Mouse (Mus musculus) duodenum, adult 2 months (tissue): ENCODE results near the gene Jakmip3. TPM values are rescaled to one million over a fixed set of nuclear protein-coding genes. Genes with fewer than 3 reads are reported as not detected.

Experiments used
- polyA plus RNA-seq: library from polyadenylated mRNA; depleted of rRNA; stranded (reverse); fragments of >200 nt; gene quantifications from 2 replicates; pipeline ENCODE4 v1.2.3, GENCODE M21; 2012; ENCODE audit warnings: low replicate concordance; rRNA removed

Jakmip3 gene
- polyA plus RNA-seq: 0.06 and 0.18 TPM in 2 replicates

DNA sequence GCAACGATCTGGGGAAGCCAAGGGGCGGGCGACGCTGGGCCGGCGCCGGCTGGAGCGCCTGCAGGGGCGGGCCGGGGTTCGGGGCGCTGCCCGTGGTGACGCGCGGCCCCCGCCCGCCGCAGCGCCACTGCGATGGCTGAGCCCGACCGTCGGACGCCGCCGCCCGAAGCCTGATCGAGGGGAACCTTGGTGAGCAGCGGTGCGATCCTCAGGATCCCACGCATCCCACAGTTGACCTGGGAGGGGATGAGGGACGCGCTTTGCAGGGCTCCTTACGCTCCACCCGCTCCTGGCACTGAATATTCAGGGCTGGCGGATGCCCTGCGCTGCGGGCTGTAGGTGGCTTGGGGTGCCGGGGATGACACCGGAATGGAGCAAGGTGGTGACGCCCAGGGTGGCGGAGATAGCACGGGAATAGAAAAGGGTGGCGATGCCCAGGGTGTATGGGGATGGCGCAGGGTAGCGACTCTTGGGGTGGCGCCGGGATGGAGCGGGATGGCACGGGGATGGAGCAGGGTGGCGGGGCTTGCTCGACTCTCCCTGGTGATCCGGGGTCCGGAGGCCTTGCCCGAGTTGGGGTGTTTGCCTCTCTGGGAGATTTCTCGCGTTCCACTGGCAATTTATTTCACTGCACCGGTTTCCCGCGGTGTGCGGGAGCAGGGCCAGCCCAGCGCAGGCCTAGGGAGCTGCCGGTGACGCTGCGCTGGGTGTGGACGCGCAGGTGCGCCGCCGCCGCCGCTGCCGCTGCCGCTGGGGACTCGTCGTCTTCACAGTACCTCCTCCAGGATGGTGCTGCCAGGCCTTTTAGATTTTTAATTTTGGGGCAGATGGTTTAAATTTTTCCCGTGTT lies at the start of gene Jakmip3:
Gene Jakmip3 (plus strand): TSS at position 119 of the 850 bp plus-strand sequence.

DNA sequence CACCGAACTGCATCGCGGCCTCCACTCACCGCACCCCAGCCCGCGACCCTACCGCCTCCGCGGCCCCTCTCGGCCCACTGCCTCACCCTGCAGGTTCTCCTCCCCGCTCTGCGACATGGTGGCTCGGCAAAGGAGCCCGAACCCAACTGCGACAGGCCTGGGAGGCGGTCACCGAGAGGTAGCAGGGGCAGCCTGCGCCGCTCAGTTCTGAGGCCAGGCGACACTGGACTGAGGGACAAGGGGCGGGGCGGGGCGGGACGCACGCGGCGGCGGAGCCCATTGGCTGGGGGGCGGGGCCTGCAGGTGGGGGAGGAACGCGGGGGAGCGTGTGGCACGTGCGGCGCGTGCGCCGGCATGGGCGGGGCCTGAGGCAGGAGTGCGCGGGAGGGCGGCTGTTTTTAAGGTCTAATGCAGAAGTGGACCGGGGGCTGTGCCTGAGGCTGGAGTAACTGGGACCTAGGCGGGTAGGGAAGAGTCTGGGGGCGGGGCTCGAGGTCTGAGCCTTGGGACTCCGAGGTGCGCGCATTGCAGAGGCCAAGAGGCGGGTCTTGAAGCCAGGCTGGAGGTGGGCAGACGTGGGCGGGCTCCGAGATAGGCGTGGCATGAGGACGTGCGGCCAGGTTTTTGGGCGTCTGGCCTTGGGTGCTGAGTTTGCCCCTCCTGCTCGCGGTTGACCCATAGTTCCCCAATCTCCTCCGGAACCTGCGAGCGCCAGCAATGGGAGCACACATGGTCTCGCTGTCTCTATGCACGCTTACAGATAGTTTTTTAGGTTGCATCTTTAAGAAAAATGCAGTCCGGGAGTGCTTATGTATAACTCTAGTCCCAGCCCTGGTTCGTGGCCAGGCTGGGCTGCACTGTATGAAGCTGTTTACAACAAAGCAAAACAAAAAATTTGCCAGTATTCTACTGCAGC lies 31.0 kb upstream of the Jakmip3 start, which contains the start of gene Bnip3:
Gene Bnip3 (minus strand): TSS at position 243 of the 916 bp plus-strand sequence.

DNA sequence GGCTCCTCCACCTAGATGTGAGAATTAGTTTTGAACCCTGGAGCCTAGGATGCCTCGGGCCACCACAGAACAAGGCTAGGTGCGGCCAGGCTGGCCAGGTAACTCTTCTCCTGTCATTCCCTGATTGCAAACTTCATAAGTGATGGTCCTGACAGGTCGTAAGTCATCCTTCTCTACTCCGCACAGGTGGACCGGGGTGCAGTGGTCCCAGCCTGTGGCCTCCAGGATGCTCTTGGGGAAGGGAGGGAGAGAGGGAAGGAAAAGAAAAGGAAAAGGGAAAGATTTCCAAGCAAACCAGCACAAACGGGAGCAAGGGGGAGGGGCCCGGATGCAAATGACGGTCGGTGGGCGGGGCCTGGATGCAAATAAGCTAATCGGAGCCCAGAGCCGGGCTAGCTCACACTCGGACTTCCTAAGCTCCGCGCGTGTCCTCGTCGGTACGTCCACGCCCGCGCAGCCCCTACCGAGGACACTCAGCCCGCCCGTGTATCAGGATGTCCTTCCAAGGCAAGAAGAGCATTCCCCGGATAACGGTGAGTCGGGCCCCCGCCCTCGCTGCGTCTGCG lies 145.2 kb downstream of the Jakmip3 start, which contains the start of gene Dpysl4:
Gene Dpysl4 (plus strand): TSS at position 373 of the 566 bp plus-strand sequence.

Other genes starting within 250 kb of the Jakmip3 start
- 8.4 and 9.9 TPM in 2 replicates for gene Ppp2r2d, start 94.7 kb upstream of the Jakmip3 start, polyA plus RNA-seq
- gene Mapk1ip1, start 94.5 kb upstream of the Jakmip3 start, polyA plus RNA-seq: 23.4 and 26.2 TPM in 2 replicates
- 1.8 and 8.0 TPM in 2 replicates for gene Bnip3, start 31.2 kb upstream of the Jakmip3 start, polyA plus RNA-seq
- gene Dpysl4, start 145.3 kb downstream of the Jakmip3 start, polyA plus RNA-seq: 0.25 and 0.74 TPM in 2 replicates